Mouse (Mus musculus) C2C12 (cell line): ENCODE data around the gene Senp7.

Experiments
- CEBPB ChIP-seq: IDR thresholded peaks from one replicate; pipeline ENCODE4 v1.6.1; 2011; ENCODE audit warnings: low read depth, mild to moderate bottlenecking, control low read depth, moderate library complexity
- CTCF ChIP-seq: IDR thresholded peaks from one replicate; pipeline ENCODE4 v1.5.1; 2011; ENCODE audit not compliant: control insufficient read depth, insufficient read depth, insufficient read length
- MAX ChIP-seq: IDR thresholded peaks from one replicate; pipeline ENCODE4 v1.6.1; 2011; ENCODE audit warnings: mild to moderate bottlenecking, control low read depth

DNA sequence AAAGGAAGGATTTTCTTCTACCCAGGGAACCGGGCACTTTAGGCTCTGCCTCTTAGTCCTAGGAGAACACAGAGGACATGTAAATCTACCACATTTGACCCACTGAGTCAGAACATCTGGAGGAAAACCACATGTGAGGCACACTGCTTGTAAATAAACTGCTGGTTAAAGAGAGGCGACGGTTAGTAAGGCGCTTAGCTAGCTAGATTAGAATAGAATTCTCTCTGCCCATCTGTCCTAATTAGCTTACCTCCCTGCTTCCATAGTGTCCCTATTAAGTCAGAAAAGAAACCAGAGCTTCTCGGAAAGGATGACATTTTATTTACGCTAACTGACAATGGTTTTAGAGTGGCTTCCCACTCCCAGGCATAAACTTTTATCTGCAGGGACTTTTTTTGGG, 155.9 kb downstream of the Senp7 start, which contains the start of gene Impg2:
- TF ChIP-seq CTCF (no peak), CEBPB (no peak), MAX (no peak)
